Mouse (Mus musculus) liver (tissue): ENCODE measurements at regions not wholly inside any gene's neighbourhood (a gene's known extent, or its start where the extent isn't known, plus 50 kb on each side); places are given as distances from the start of the nearest gene placed in this dataset.
"Not testable (repeated sequence)": the region's sequence is repeated elsewhere in the genome, so short reads cannot be mapped to it uniquely, and the experiment has no call there.

Experiments used
- DNase-seq: peaks from one replicate; pipeline ENCODE4 v3.0.0-alpha.2; 2020; ENCODE audit warnings: mixed read lengths

DNA sequence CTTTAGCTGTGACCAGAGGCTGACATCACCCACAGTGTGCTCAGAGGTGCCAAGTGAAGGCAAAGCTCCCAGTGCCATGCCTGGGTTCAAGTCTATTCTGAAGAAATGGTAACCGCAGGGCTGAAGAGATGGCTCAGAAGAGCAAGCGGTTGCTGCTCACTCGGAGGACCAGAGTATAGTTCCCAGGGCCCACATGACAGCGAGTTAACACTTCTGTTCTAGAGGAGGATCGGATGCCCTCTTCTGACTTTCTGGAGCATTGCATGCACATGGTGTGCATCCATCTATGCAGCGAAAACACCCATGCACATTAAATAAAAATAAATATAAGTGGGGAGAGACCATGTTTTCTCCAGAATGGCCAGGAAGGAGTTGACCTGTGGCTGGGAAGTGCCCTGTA, 209.5 kb downstream of the Sorl1 start:
- DNase-seq, result no peak

DNA sequence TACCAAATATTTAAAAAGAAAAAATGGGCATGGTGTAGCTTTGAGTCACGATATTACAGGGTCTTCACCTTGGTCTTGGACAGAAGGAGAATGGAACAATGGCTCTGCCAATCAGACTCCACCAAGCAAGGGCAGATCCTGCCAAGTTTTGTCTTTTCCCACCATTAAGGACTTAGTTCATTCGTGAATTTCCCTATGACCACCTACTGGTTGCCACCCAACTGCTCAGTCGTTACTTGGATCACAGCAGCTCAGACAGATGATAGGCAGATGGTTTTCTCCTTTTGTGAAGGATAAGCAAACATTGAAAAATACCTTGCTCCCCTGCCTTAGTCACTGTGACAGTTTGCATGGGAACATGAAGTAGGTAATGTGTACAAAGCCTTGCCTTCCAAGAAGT, 210.2 kb downstream of the Sorl1 start:
- DNase-seq, result no peak

DNA sequence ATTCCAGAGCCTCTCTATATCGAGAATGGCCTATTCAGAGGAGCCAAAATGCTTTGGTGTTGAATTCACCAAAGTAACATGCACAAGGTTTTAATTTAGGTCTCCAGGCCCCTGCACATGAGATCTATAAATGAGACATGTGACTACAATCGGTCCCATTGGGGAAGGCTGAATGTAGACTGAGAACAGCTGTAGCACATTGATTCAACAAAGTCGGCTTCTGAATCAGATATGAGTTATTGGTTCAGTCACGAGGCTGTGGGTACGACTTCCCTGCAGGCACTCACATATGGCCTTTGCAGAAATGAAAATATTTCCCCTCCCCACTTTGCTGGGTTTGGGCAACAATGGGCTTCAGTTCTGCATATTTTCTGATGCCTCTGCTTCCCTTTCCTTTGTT, 211.6 kb downstream of the Sorl1 start:
- no peak for DNase-seq

DNA sequence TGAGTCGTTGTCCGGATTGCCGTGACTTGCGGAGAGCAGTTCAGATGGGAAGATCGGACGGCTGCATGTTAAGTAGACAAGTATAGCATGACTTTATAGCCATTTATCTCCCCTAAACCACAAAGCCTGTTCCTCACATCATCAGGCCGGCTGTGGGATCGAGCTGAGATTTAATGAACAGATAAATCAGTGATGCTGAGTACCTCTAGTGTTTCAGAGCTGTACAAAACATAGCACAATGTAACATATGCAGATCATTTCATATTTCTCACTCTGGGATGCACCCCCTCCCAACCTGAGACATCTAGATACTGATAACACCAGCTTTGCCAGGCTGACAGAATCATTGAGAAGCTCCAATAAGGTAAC, 223.5 kb downstream of the Sorl1 start:
- DNase-seq, result no peak

DNA sequence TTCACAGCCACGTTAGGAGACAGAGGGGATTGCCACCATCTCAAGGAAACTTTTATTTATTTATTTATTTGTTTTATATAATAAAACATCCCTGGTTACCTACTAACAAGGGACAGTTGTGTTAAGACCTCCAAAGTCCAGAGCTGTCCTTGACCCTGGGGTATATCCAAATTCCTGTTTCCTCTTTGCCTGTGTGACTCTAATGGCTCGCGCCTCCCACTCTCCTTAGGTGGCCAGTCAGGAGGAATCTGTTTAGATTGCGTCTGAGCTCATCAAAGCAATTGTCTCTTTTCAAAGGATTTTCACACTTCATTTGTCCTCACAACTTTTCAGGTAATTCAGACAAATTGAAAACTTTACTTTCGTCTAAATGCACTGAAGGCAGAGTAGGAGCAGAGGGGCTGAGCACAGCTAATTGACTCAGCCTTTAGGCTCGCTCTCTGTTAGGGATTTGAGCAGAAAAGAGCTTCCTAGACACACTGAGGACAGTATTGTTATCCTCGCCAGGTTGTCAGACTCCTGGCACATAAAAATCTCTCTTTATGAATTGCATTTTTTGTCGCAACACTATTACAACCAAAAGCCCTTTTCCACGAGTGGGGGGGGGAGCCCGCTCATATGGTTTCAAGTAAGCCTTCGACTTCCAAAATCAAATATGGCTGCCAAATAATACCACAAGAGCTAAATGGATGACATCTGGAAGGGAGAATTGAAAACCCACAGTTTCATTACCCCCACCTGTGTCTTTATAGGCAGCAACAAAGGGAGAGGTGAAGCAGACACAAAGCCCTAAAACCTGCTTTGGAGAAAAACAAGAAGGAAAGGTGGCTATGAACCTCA, 224.1 kb downstream of the Sorl1 start:
- no peak for DNase-seq

DNA sequence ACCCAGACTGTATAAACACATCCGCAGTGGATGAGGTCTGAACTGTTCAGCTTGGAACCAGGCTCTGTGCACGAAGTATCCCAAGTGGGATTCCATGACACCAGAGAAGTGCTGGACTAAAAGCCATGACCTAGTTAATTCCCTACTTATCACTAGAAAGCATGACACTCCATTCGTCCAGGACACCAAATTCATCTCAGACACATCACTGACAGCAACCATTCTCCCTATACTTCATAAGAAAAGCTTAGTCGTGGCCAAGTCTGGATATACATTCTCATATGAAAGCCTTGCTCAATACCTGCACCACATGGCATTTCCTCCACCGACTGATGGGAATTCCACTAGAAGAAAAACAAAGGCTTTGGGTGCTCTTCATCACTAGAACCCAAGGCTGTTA, 229.0 kb downstream of the Sorl1 start:
- DNase-seq, result no peak

DNA sequence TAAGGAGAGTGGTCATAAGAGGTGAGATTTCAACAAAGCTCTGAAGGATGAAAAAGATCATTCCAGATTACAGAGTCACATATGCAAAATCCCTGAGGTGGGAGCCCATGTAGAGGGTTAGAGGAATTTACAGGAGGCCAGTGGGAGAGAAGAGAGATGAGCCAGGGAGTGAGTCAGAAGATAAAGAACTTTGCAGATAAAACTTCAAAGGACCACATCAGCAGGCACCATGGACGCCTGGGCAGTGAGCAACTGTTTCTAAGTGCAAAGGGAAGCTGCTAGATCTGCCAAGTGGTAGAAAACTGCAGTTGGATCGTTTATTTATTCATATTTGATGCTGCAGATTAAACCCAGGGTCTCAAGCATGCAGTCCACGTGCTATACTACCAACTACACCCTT, 231.3 kb downstream of the Sorl1 start:
- no peak for DNase-seq

DNA sequence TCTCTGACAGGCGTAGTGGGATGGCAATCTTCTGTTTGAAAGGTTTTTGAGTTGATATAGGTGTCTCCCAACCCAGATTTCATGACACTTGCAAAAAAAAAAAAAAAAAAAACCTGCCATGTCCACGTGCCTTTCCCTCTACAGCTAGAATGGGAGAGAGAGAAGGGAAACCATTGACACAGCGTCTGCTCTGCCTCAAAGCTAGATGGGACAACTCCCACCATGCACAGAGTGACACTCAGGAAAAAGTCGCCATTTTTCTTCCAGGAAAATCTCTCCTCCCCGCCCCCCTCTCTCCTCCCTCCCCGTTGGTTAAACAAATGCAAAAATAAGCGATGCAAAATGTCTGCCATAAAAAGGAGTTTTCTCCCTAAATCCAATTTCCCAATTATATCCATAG, 232.9 kb downstream of the Sorl1 start:
- DNase-seq, result no peak

DNA sequence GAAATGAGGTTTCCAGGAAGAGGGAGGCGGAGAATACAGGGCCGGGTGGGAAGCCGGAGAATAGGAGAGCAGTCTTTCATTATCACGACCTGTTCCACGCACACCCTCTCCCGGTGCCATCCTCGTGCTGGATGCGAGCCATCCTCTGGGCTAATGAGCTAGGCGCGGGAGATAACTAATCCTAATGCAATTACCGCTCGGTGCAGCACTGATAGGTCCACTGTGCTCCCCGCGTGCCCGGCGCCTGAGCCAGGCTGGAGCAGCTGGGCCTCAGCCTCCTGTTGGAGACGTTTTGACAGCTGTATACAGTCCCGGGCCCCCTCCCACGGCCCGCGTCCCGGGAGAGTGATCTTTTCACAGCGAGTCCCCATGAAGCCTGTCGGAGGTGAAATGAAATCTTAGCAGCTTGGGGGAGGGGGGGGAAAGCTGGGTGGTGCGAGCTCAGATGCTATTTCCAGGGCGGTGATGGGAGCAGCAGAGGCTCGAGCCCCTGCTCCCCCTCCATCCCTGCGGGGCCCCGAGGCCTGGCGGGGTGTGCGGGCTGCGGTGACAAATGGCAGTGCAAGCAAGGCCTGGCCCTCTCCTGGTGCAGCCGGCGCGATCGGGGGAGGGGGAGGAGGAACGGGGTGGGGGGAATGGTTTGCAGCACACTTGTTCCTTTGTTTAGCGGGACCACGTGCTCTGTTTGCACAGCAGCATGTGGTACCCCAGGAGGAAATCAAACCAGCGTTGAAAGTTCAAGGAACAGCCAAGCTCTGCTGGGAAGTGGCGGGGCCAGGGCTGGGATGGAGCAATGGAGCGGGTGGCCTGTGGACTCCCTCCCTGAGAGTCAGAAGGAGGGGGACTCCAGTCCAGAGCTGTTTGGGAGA, 233.6 kb downstream of the Sorl1 start:
- DNase-seq, result peak; percentile 67

DNA sequence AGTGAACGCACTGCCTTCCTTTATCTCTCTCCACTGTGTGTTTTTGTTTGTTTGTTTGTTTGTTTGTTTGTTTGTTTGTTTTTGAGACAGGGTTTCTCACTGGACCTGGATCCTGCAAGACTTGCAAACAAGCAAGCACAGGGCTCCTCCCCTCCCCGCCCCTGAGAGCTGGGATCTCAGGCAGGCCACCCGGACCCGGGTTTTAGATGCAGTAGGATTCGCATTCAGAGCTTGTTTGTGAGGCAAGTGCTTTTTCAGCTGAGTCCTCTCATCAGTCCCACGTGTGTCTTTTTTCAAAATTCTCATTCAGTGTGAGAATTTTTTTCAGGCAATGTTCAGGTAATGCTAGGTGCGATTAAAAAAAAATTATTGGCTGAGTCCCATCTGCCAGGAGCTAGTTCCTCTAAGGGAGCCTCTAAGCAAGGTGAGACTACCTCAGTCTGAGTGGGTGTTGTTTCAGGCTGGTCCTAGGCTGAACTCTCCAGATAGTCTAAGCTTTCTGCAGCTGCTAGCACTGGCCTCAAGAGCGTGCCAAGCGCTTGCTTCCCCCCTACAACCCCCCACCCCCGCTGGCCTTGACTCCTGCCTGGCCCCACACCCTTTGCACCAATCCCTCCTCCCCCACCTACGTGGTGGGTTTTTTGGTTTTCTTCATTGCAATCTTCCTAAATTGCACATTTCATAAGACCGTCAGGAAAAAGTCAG, 234.4 kb downstream of the Sorl1 start:
- DNase-seq, result peak; percentile 22

DNA sequence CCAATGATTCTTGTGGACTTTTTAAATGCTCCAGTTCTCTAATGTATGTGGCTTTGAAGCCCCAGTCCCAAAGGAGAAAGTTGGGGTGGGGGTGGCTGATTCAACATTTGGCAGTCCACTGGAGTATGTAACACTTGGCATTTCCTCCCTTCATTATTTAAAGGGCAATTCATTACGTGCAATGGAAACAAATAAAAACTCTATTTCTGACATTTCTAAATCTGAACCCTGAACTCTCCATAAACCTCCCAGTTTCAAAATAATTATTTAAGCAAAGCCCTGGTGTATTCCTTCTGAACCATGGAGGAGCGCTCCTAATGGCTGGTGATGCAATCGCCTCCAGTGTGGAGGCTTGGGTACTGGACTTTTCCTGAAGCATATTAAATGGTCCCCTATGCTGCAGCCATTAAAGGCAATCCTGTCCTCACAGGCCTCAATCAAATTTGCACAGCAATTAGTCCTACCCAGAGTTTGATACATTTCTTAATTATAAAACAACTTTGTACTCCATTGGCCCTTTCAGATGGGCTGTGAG, 235.4 kb downstream of the Sorl1 start:
- no peak for DNase-seq

DNA sequence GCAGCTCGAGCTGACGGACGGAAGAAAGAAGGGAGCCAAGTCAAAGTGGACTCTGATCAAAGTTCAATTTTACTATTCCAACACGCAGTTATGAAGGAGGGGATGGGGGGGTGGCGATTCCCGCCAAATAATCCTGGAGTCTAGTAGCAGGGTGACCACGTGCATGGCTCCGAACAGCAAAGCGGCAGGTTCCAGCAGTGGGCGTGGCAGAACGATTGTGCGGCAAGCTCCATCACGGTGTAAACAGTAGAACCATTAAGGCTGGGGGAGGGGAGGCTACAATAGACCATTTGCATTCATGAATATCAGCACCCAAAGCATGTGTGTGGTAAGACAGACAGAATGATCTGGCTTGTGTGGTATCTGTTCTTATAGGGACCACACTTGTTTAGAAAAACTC, 237.6 kb downstream of the Sorl1 start:
- DNase-seq, result not testable (repeated sequence)

DNA sequence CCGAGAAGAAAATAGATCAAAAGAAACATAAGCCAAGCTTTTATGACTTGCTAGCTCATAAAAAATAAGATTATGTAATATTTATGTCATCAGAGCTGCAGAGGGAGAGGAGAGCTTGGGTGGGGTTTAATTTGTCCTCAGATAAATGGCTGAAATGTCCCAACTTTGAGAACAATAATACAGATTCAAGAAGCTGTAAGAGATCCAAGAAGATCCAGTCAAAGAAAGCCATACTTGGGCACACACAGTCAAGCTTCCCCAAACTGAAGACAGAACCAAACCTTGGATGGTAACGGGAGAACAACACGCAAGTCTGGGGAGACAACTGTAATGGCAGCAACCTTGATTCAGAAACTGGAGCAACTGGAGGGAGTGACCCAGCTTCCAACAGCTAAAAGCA, 243.6 kb downstream of the Sorl1 start:
- DNase-seq, result no peak

DNA sequence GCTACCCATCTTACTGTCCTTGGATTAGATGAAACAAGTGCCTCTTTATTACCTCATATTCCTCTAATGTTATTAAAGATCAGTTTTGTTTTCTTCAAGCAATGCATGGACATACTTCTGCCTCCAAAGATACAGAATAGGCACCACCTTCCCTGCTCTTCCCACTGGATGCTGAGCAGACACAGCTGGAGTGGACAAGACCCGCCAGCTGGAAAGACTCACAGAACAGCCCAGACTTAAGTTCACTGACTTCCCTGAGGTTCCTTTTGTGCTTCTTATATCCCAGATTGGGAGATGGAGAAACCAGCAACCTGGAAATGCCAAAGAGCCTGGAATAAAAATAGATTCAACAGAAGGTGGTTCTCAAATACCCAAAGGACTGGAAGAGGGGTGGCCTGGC, 245.0 kb downstream of the Sorl1 start:
- DNase-seq, result peak; percentile 6

DNA sequence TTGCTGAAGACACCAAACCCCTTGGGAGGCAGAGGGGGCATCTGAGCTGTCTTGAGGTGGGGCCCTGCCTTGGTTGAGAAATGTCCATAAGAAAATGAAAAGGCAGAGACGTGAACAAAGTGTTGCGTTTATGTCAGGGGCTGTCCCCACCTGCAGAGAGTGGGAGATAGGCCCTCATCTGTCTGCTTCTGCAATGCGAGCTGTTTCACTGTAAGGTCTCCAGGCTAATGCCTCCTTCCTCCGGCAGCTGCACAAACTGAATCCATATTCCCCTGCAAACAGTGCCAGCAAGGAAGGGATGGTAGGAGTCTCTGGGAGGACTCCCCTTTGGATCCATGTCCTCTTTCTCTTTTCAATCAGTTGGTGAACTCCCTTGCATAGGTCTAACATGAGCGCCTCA, 263.0 kb downstream of the Sorl1 start:
- DNase-seq, result no peak

DNA sequence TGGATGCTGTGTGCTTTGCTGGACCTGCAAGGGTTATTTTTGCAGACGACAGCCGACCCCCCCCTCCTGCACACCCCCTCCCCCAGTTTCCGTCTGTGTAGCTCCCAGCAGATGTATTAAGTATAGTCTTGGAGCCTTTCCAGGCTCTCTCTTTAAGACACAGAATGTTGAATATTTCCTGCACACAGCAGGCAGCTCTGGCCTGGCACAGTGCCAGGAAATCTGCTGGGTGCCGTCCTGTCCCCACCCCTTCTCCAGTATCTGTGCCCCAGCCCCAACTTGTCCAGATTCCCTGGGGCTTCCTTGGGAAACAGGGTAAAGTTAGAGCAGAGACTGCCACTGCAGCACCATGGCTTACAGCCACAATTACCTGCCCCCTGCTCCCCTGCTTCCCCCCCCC, 263.4 kb downstream of the Sorl1 start:
- peak; percentile 71 for DNase-seq

DNA sequence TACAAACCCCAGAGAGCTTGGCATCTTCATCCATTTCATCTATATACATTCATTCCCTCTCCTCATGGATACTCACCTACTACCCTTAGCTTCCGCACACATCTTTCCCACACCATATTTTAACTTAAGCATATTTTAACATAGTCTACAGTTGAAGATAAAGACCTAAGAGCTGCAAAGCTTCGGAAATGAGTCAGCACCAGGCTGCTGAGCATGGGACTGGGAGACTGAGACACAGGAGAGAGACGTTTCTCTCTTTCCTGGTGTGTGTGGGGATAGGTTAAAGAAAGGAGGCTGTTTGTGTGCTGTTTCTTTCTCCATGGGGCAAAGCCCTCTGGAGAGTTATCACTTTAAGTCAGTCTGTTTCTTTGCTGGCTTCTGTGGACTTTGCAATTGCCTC, 264.3 kb downstream of the Sorl1 start:
- DNase-seq, result no peak

DNA sequence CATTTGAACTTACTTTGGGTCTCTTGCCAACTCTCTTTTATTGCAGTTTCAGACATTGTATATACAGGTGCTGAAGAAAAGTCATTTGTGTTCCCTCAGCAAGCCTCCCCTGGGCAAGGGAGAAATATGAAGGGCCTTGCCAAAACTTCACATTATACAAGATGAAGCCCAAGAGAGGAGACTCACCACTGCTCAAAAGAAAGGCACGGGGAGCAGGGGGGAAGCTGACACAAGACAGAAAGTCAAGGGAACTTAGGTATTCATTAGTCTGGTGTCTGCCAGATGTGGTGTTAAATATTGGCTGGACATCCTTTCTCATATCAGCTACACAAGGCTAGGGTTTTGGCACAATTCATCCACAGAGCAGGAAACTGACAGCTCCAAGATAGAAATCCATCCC, 272.0 kb downstream of the Sorl1 start:
- DNase-seq, result no peak

DNA sequence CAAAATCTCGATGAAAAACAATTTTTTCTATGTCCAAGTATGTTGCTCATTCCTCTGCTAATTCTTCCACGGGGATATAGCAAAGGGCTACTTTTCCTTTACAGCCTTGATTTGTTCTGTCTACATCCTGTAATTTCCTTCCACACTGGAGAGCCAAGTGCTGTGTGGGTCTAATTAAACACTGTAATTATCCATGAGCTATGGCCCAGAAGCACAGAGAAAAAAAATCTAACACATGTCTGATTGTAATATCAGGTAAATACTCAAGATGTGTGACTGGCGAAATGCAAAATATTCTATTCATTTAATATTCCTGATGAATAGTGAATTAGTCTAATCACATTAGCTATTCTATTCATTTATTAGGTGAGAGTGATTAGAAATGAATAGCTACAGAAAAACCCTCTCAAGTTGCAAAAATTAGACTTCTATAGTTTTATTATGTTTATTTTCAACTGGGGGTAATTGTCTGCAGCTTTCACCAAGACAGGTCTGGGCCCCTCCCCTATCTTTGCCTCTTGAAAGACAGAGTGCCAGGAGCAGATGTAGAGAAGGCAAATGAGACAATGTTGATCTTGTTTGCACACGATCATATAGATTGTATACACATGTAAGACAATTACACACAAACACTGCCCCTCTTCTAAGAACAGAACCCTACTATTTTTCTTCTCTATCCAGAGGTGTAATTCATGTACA, 274.3 kb downstream of the Sorl1 start:
- no peak for DNase-seq

DNA sequence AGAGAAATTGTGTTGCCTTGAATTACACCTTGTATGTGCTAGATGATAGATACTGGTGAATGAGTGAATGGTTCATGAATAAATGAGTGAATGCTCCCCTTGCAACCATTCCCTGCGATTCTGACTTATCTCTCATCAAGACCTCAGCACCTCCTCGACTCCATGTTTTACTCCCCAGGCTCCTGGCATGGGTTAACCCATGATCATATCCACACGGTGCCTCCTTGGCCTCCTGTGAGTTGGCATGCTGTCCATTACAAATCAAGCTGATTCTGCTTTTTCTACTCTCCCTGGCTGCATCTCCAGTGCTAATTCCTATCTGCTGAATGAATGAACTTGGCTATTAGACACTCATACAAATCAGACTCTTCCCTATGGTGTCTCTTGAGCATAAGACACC, 279.5 kb downstream of the Sorl1 start:
- no peak for DNase-seq

DNA sequence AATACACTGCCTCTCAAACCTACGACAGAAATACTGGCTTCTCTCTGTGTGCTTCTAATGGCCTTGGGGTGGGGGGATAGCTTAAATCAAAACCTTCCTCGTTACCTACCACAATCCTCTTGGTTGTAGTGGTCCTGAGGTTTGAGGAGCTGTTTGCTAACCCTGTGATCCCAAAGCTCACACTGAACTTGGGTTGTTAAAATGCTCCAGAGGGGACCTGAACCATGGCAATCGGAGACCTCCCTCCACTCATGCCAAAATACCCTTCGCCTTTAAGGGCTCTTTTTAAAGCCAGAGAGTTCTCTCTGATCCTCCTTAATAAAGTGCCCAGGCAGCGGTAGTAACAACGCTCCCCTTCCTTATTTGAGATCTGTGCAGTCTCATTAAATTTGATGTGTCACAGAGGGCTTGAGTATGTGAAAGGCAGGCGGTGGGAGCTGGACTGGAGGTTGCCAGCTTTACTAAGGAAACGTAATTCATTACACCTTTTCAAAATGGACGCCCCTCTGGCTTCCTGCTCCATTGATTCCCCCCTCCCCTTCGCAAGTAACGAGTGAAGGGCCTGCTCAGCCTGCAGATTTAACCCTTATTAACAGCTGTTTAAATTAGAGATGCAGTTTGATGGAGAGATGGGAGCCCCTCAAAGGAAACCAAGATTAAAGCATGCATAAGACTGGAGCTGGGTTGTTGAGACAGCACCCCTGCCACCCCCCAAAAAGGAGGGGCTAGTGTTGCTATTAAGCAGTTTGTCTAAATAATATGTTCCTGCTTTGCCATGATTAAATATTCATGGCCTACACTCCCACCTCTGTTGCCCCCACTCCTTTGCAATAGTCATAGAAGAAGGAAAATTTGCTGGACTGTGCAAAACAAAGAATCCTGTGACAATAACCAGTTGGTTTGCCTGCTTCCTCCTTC, 289.4 kb downstream of the Sorl1 start:
- no peak for DNase-seq

DNA sequence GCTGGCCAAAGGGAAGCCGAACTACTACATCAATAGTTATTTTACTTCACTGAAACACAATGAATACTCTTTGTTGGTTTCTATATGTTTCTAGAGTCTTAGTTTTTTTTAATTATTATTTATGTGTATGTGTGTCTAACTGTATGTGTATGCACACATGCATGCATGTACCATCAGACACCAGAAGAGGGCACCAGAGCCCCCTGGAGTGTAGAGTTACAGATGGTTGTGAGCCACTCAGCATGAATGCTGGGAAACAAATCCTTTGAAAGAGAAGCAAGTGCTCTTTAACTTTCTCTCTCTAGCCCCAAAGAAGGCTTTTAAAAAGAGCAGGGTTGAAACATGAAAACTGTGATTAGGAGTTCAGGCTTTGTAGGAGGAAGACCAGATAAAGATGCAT, 290.7 kb downstream of the Sorl1 start:
- no peak for DNase-seq
